Mouse (Mus musculus): ENCODE measurements around the gene Shank2. TPM values are rescaled to one million over a fixed set of nuclear protein-coding genes. Genes with fewer than 3 reads are reported as not detected.

Gene Shank2
- polyA plus RNA-seq, 1 experiment from 2014 or later: 9.7 TPM

DNA sequence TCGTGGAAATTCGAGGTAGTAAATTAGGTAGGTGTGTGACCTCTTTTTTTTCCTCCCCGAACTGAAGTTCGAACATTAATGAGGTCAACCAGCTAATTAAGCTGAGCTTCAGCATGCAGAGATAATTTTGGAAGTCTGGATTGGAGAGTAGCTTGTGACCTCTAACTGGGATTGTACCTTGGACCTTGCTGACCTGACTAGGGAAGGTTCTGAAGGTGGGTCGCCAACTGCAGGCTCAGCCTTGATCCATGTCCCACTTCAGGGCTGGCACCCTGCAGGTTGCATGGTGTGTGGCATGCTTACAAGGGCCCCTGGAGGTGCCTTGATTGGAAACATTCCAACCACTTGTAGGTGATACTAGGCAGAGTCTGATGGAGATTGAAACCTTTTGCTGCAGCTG is 21.7 kb upstream of the Shank2 start:
- Histone ChIP-seq H3K4me2 (ENCODE audit: low read length) (0 out of 2 replicates have a peak overlapping the region, but pooled peaks have one; percentile 98), H3K36me3 (ENCODE audit: control insufficient read depth, insufficient read depth) (no peaks in the 10 kb centered on the region), H3K9me3 (ENCODE audit: control insufficient read depth, low read length) (no peaks in the 10 kb centered on the region), H3K9ac (replicated peaks; ENCODE audit: low read depth, low read length) (no peak overlapping the region), H3K27ac (ENCODE audit: low read length) (no peak overlapping the region), H3K27me3 (replicated peaks; ENCODE audit: control insufficient read depth, insufficient read depth, low read length) (peaks cover 50% of the 10 kb centered on the region), H3K4me3 (replicated peaks; ENCODE audit: low read length) (no peak overlapping the region), H3K4me1 (replicated peaks; ENCODE audit: control insufficient read depth, insufficient read depth, low read length) (peaks cover 11% of the 10 kb centered on the region)
- no peak for ATAC-seq
- WGBS: 42% methylated on average over 5 of the region's 5 CpGs

DNA sequence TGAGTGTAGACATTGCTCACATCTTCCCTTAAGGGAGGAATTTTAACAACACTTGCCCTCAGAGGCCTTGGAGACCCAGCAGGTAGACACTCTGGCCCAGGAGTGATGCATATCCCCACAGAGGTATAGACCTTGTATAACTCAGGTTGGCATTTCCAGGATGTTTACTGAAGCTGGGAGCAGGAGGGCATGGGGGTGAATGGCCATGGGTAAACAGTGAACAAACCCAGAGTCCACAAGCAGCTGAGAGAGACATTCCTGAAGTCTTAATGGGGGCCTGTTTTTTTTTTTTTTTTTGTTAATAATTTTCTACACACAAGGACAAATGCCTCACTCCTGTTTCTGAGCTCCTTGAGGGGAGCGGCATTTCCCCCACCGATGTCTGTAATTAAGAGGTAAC is 15.4 kb upstream of the Shank2 start:
- no peaks in the 10 kb centered on the region for H3K9me3 ChIP-seq (ENCODE audit: control insufficient read depth, low read length)
- no peak for ATAC-seq

DNA sequence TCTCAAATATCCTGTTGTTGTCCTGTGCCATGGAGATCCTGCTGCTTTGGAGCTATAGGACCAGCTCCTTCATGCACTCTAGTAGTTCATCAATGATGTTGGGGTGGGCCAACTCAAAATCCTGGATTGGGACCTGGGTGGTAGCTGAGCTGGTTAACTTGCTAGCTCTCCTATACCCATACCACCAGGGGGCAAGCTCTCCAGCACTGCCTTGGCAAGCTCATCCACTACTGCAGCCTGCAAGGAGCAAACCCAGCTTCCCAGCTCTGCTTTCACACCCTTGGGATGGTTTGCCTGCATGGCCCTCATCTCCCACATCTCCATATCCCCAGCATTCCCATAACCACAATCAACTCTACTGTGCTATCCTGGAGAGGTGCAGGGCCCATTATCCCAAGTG is 10.6 kb upstream of the Shank2 start:
- H3K27ac ChIP-seq (ENCODE audit: low read length): no peak overlapping the region
- no peak overlapping the region for H3K9ac ChIP-seq (replicated peaks; ENCODE audit: low read depth, low read length)
- no peaks in the 10 kb centered on the region for H3K36me3 ChIP-seq (ENCODE audit: control insufficient read depth, insufficient read depth)
- no peaks in the 10 kb centered on the region for H3K27me3 ChIP-seq (replicated peaks; ENCODE audit: control insufficient read depth, insufficient read depth, low read length)
- ATAC-seq: no peak
- no peaks in the 10 kb centered on the region for H3K9me3 ChIP-seq (ENCODE audit: control insufficient read depth, low read length)
- H3K4me2 ChIP-seq (ENCODE audit: low read length): no peak overlapping the region
- H3K4me3 ChIP-seq (replicated peaks; ENCODE audit: low read length): no peak overlapping the region
- no peaks in the 10 kb centered on the region for H3K4me1 ChIP-seq (replicated peaks; ENCODE audit: control insufficient read depth, insufficient read depth, low read length)

More for the DNA sequence above, 15.4 kb upstream of the Shank2 start:
- Histone ChIP-seq H3K9ac (replicated peaks; ENCODE audit: low read depth, low read length) (no peak overlapping the region), H3K4me1 (replicated peaks; ENCODE audit: control insufficient read depth, insufficient read depth, low read length) (no peaks in the 10 kb centered on the region), H3K36me3 (ENCODE audit: control insufficient read depth, insufficient read depth) (no peaks in the 10 kb centered on the region), H3K27ac (ENCODE audit: low read length) (no peak overlapping the region), H3K27me3 (replicated peaks; ENCODE audit: control insufficient read depth, insufficient read depth, low read length) (0 out of 2 replicates have a peak, but pooled peaks cover 4% of the 10 kb centered on the region), H3K4me3 (replicated peaks; ENCODE audit: low read length) (no peak overlapping the region), H3K4me2 (ENCODE audit: low read length) (no peak overlapping the region)
- WGBS: 96% methylated on average over 2 of the region's 2 CpGs

DNA sequence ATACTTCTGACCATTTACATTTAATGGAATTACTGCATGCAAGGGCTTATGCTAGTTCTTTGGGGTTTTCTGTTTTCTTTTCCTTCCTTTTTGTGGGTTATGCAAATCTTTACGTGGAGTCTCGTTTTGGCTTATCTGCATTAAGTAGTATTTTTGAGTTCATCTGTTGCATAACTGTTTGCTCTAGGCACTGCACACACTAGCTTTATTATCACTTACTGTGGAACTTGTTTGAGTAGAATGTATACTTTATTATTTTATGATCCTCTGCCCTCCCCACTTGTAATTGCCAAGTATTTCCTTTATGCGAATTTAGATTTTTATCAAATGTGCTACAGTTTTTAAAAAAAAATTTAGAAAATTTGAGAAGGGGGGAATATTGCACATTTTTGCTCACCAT is 2.7 kb upstream of the Shank2 start:
- 90% methylated on average over 3 of the region's 3 CpGs for WGBS
- no peaks in the 10 kb centered on the region for H3K27me3 ChIP-seq (replicated peaks; ENCODE audit: control insufficient read depth, insufficient read depth, low read length)

DNA sequence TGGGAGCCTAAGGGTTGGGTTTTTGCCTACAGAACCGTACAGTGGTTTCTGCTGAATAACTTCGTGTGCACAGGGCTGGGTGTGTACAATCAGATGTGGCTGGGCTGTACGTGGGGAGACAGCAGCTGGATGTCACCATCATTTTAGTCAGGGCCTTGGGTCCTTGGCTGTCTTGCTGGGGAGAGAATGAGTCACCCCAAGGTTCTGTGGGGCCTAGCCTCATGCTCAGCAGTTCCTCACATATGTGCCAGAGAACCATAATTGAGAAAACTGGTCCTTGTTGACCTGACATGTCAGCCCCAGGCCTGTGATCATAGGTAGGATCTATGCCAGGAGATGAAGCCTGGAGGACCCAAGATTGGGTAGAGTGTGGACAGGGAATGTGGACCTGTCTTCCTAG is 1.7 kb downstream of the Shank2 start:
- H3K27ac ChIP-seq (ENCODE audit: low read length): no peak overlapping the region

More for the DNA sequence above, 2.7 kb upstream of the Shank2 start:
- Histone ChIP-seq H3K36me3 (ENCODE audit: control insufficient read depth, insufficient read depth) (no peaks in the 10 kb centered on the region), H3K4me1 (replicated peaks; ENCODE audit: control insufficient read depth, insufficient read depth, low read length) (no peaks in the 10 kb centered on the region), H3K27ac (ENCODE audit: low read length) (no peak overlapping the region), H3K9ac (replicated peaks; ENCODE audit: low read depth, low read length) (no peak overlapping the region), H3K4me3 (replicated peaks; ENCODE audit: low read length) (no peak overlapping the region), H3K4me2 (ENCODE audit: low read length) (no peak overlapping the region), H3K9me3 (ENCODE audit: control insufficient read depth, low read length) (peaks cover 5% of the 10 kb centered on the region)
- no peak for ATAC-seq

DNA sequence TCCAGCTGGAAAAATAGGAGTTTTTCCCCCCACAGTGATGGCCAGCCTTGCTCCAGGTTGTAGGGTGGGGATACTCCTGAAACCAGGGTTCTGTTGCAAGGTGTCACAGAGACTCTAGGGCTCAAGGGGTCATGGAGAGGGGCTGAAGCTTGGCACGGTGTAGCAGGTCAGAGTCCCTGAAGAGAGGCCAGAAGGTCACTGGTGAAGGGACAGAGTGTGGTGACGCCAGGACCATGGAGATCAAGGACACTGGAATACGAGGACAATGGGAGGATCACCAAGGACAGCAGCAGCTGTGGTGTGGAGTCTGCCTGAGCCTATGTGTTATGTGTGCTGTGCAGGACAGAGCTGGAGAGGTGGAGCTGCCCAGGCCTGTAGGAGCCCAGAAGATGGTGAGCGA is 6.4 kb downstream of the Shank2 start:
- H3K4me3 ChIP-seq (replicated peaks; ENCODE audit: low read length): no peak overlapping the region
- H3K27ac ChIP-seq (ENCODE audit: low read length): no peak overlapping the region
- ATAC-seq: no peak
- no peaks in the 10 kb centered on the region for H3K27me3 ChIP-seq (replicated peaks; ENCODE audit: control insufficient read depth, insufficient read depth, low read length)
- no peaks in the 10 kb centered on the region for H3K9me3 ChIP-seq (ENCODE audit: control insufficient read depth, low read length)
- no peaks in the 10 kb centered on the region for H3K4me1 ChIP-seq (replicated peaks; ENCODE audit: control insufficient read depth, insufficient read depth, low read length)
- WGBS: 82% methylated on average over 4 of the region's 4 CpGs
- H3K4me2 ChIP-seq (ENCODE audit: low read length): no peak overlapping the region
- no peaks in the 10 kb centered on the region for H3K36me3 ChIP-seq (ENCODE audit: control insufficient read depth, insufficient read depth)
- no peak overlapping the region for H3K9ac ChIP-seq (replicated peaks; ENCODE audit: low read depth, low read length)

More for the DNA sequence above, 1.7 kb downstream of the Shank2 start:
- WGBS: 85% methylated on average over 3 of the region's 3 CpGs
- H3K27me3 ChIP-seq (replicated peaks; ENCODE audit: control insufficient read depth, insufficient read depth, low read length): no peaks in the 10 kb centered on the region
- no peak overlapping the region for H3K4me2 ChIP-seq (ENCODE audit: low read length)
- no peaks in the 10 kb centered on the region for H3K4me1 ChIP-seq (replicated peaks; ENCODE audit: control insufficient read depth, insufficient read depth, low read length)
- no peaks in the 10 kb centered on the region for H3K9me3 ChIP-seq (ENCODE audit: control insufficient read depth, low read length)
- ATAC-seq: no peak
- no peak overlapping the region for H3K4me3 ChIP-seq (replicated peaks; ENCODE audit: low read length)
- no peaks in the 10 kb centered on the region for H3K36me3 ChIP-seq (ENCODE audit: control insufficient read depth, insufficient read depth)
- no peak overlapping the region for H3K9ac ChIP-seq (replicated peaks; ENCODE audit: low read depth, low read length)

DNA sequence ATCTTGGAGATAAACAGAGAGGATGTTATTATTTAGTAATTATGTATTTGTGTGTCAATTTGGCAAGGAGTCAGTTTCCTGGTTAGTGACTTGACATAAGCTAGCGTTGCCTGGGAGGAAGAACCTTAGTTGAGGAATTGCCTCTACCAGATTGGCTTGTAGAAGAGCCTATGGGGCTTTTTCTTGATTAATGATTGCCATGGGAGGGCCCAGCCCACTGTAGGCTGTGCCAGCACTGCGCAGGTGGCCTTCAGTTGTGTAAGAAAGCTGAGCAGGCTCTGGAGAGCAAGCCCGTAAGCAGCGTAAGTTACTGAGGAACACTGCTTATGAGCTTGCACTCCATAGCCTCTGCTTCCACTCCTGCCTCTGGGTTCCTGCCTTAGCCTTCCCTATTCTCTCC is 7.3 kb downstream of the Shank2 start:
- Histone ChIP-seq H3K4me1 (replicated peaks; ENCODE audit: control insufficient read depth, insufficient read depth, low read length) (no peaks in the 10 kb centered on the region), H3K4me3 (replicated peaks; ENCODE audit: low read length) (no peak overlapping the region), H3K4me2 (ENCODE audit: low read length) (no peak overlapping the region), H3K36me3 (ENCODE audit: control insufficient read depth, insufficient read depth) (no peaks in the 10 kb centered on the region), H3K9me3 (ENCODE audit: control insufficient read depth, low read length) (no peaks in the 10 kb centered on the region), H3K9ac (replicated peaks; ENCODE audit: low read depth, low read length) (no peak overlapping the region), H3K27ac (ENCODE audit: low read length) (no peak overlapping the region), H3K27me3 (replicated peaks; ENCODE audit: control insufficient read depth, insufficient read depth, low read length) (no peaks in the 10 kb centered on the region)
- 76% methylated on average over 4 of the region's 4 CpGs for WGBS
- ATAC-seq: no peak

DNA sequence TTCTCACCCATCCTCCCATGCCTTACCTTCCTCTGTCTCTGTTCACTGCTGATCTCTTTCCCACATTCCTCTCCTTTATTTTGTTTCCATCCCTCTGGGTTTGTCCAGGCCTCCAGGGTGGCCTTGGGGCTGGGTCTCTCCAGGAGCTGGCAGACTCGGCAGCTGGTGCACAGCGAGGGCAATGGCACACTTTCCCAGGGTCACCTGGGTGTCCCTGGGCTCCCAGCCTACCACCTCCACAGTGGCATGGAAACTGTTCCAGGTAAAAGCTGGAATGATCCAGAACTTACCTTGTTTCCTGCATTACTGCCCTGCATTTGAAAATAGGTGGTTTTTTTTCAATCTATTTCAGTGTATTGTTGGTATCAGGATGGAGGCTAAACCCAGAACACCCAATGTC is 12.8 kb downstream of the Shank2 start:
- Histone ChIP-seq H3K4me2 (ENCODE audit: low read length) (no peak overlapping the region), H3K4me3 (replicated peaks; ENCODE audit: low read length) (no peak overlapping the region), H3K27me3 (replicated peaks; ENCODE audit: control insufficient read depth, insufficient read depth, low read length) (no peaks in the 10 kb centered on the region), H3K4me1 (replicated peaks; ENCODE audit: control insufficient read depth, insufficient read depth, low read length) (no peaks in the 10 kb centered on the region), H3K9me3 (ENCODE audit: control insufficient read depth, low read length) (no peaks in the 10 kb centered on the region), H3K27ac (ENCODE audit: low read length) (no peak overlapping the region), H3K36me3 (ENCODE audit: control insufficient read depth, insufficient read depth) (no peaks in the 10 kb centered on the region), H3K9ac (replicated peaks; ENCODE audit: low read depth, low read length) (no peak overlapping the region)
- ATAC-seq: no peak
- 61% methylated on average over 2 of the region's 2 CpGs for WGBS

DNA sequence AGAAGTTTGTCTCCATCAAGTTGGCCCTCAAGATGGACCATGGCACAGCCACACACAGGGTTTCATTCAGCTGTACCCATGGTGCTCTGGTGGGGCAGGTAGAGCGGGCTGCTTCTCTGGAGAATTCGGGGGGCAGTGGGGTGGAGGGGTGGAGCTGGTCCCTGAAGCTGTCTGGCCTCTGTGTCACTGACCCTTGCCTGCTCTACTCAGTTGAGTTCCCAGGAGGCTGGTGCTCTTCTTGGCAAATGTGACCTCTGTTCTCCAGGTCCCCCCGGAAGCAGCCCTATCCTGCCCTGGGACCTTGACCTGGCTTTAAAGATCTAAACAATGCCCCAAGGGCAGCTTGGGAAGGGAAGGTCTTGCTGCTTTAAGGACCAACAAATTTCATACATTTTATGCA is 20.1 kb downstream of the Shank2 start:
- H3K9me3 ChIP-seq (ENCODE audit: control insufficient read depth, low read length): no peaks in the 10 kb centered on the region
- H3K27me3 ChIP-seq (replicated peaks; ENCODE audit: control insufficient read depth, insufficient read depth, low read length): no peaks in the 10 kb centered on the region
- H3K4me2 ChIP-seq (ENCODE audit: low read length): no peak overlapping the region
- H3K27ac ChIP-seq (ENCODE audit: low read length): no peak overlapping the region
- no peaks in the 10 kb centered on the region for H3K36me3 ChIP-seq (ENCODE audit: control insufficient read depth, insufficient read depth)
- H3K9ac ChIP-seq (replicated peaks; ENCODE audit: low read depth, low read length): no peak overlapping the region
- H3K4me3 ChIP-seq (replicated peaks; ENCODE audit: low read length): no peak overlapping the region
- ATAC-seq: no peak
- 79% methylated on average over 3 of the region's 3 CpGs for WGBS
- no peaks in the 10 kb centered on the region for H3K4me1 ChIP-seq (replicated peaks; ENCODE audit: control insufficient read depth, insufficient read depth, low read length)

DNA sequence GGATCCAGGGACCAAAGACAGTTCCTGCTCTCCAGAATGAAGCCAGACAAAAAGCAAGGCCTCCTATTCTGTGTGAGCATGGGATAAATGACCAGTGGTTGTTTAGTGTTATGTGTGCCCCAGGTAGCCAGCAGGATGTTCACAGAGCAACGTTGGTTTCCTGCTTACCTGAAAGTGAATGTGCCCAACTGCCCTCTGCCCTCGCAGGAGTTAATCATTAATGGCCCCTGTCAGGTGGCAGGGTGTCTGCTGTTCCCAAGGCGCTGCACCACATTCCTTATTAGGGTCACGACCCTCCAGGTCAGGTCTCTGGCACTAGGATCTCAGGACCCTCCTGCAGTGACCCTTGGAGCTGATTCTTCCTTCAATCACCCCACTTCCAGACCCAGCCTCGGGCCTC is 21.0 kb downstream of the Shank2 start:
- no peak overlapping the region for H3K9ac ChIP-seq (replicated peaks; ENCODE audit: low read depth, low read length)
- H3K27me3 ChIP-seq (replicated peaks; ENCODE audit: control insufficient read depth, insufficient read depth, low read length): no peaks in the 10 kb centered on the region
- no peak overlapping the region for H3K4me3 ChIP-seq (replicated peaks; ENCODE audit: low read length)
- H3K36me3 ChIP-seq (ENCODE audit: control insufficient read depth, insufficient read depth): no peaks in the 10 kb centered on the region
- ATAC-seq: no peak
- H3K4me2 ChIP-seq (ENCODE audit: low read length): no peak overlapping the region
- H3K4me1 ChIP-seq (replicated peaks; ENCODE audit: control insufficient read depth, insufficient read depth, low read length): no peaks in the 10 kb centered on the region
- 65% methylated on average over 5 of the region's 5 CpGs for WGBS
- no peaks in the 10 kb centered on the region for H3K9me3 ChIP-seq (ENCODE audit: control insufficient read depth, low read length)
- H3K27ac ChIP-seq (ENCODE audit: low read length): no peak overlapping the region
